Mouse (Mus musculus) kidney, postnatal 0 days (tissue): ENCODE data around the gene Kif17. TPM values are rescaled to one million over a fixed set of nuclear protein-coding genes. Genes with fewer than 3 reads are reported as not detected.
A peak's percentile ranks its signal among the peaks of the same experiment; 100 is the strongest.

Experiments used
- ATAC-seq: fragments of 200-750 bp; cut with Nextera tagmentation; replicated peaks from 2 replicates; pipeline ENCODE4 v1.8.0; 2017; ENCODE audit warnings: low read depth, moderate number of reproducible peaks, moderate TSS enrichment, moderate library complexity; ENCODE audit not compliant: low FRiP score
- DNase-seq: peaks from one replicate; pipeline ENCODE4 v3.0.0-alpha.2; 2016; ENCODE audit warnings: low spot score
- H3K27ac ChIP-seq: fragments of 300-500 bp; sonication (generic); 2 replicates; pipeline ENCODE4 v1.5.1; 2014; ENCODE audit warnings: mild to moderate bottlenecking
- H3K27me3 ChIP-seq: fragments of 300-500 bp; sonication (generic); 2 replicates; pipeline ENCODE4 v1.6.1; 2014; ENCODE audit warnings: low read length, mixed read lengths; ENCODE audit not compliant: insufficient read depth
- H3K36me3 ChIP-seq: fragments of 300-500 bp; sonication (generic); 2 replicates; pipeline ENCODE4 v1.6.1; 2014; ENCODE audit warnings: low read length, mixed read lengths; ENCODE audit not compliant: insufficient read depth
- H3K4me1 ChIP-seq: fragments of 300-500 bp; sonication (generic); replicated peaks from 2 replicates; pipeline ENCODE4 v1.6.1; 2014; ENCODE audit warnings: antibody characterized with exemption, low read length, mixed read lengths; ENCODE audit not compliant: insufficient read depth
- H3K4me2 ChIP-seq: fragments of 300-500 bp; sonication (generic); 2 replicates; pipeline ENCODE4 v1.6.1; 2014; ENCODE audit warnings: mild to moderate bottlenecking, low read length, moderate library complexity, mixed read lengths
- H3K4me3 ChIP-seq: fragments of 300-500 bp; sonication (generic); replicated peaks from 2 replicates; pipeline ENCODE4 v1.5.1; 2014; ENCODE audit warnings: low read depth, low read length
- H3K9ac ChIP-seq: fragments of 300-500 bp; sonication (generic); 2 replicates; pipeline ENCODE4 v1.6.1; 2014; ENCODE audit warnings: low read depth, low read length
- H3K9me3 ChIP-seq: fragments of 300-500 bp; sonication (generic); replicated peaks from 2 replicates; pipeline ENCODE4 v1.6.1; 2016; ENCODE audit warnings: low read length, inconsistent platforms, mixed read lengths
- CTCF ChIP-seq: IDR thresholded peaks from 2 replicates; pipeline ENCODE4 v1.5.1; 2016; ENCODE audit warnings: antibody characterized with exemption, low read depth, mild to moderate bottlenecking, moderate library complexity
- WGBS: fragments of 180-500 bp; shearing (Covaris S2); extraction: QIAGEN DNeasy Blood & Tissue Kit; methylation state at CpG from one replicate; pipeline ENCODE4 v1.1.7; 2014; 5-methylcytosine and 5-hydroxymethylcytosine counted together
- polyA plus RNA-seq: library from polyadenylated mRNA; unstranded; fragments of >200 nt; fragmentation: Nextera tagmentation; extraction: Ambion mirVana; gene quantifications from 2 replicates; pipeline ENCODE4 v1.2.1, GENCODE M21; 2015

The Kif17 gene
- polyA plus RNA-seq, 1 experiment from 2014 or later: 0.66 TPM

DNA sequence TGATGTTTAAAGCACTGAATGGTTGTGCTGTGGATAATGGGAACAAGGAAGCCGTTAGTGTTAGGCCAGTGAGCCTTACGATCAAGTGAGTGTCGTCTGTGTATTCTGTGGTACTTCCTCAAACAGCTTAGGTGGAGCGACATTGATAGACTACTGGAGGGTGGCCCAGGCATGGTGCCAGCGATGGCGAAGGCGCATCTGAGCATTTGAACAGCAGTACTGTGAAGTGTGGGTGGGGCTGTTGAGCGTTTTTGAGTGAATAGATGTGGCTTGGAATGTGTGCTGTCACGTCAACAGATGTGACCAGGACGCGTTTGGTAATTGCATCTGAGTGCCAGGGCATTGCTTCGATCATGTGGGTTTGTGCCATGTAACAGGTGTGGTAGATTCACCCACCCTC, 57.5 kb downstream of the Kif17 start:
- 91% methylated on average over 12 of the region's 12 CpGs for WGBS
- Histone ChIP-seq H3K4me2 (no peak overlapping the region), H3K36me3 (peaks cover 34% of the 10 kb centered on the region), H3K9ac (no peak overlapping the region), H3K4me1 (peaks cover 12% of the 10 kb centered on the region), H3K4me3 (no peak overlapping the region), H3K27me3 (no peaks in the 10 kb centered on the region), H3K9me3 (no peaks in the 10 kb centered on the region), H3K27ac (no peak overlapping the region)
- no peak for TF ChIP-seq CTCF
- ATAC-seq: no peak
- no peak for DNase-seq

- no peak for DNase-seq
Observed at GRCm38 (mm10) chr4:138310311-138310910, 60.2 kb downstream of the Kif17 start.

GRCm38 (mm10) chr4:138311595-138311994, 61.4 kb downstream of the Kif17 start:
- Histone ChIP-seq H3K9ac (no peak overlapping the region), H3K27ac (no peak overlapping the region), H3K4me3 (no peak overlapping the region), H3K27me3 (no peaks in the 10 kb centered on the region), H3K4me2 (no peak overlapping the region), H3K36me3 (peaks cover 56% of the 10 kb centered on the region), H3K4me1 (no peaks in the 10 kb centered on the region), H3K9me3 (no peaks in the 10 kb centered on the region)
- DNase-seq (peak; percentile 54), ATAC-seq (peak; percentile 65)
- TF ChIP-seq CTCF: peak; percentile 85
- 56% methylated on average over 8 of the region's 8 CpGs for WGBS

More at GRCm38 (mm10) chr4:138310311-138310910, 60.2 kb downstream of the Kif17 start:
- Histone ChIP-seq H3K9ac (no peak overlapping the region), H3K9me3 (no peaks in the 10 kb centered on the region), H3K27ac (no peak overlapping the region), H3K4me3 (no peak overlapping the region), H3K27me3 (no peaks in the 10 kb centered on the region), H3K4me2 (no peak overlapping the region), H3K36me3 (peaks cover 55% of the 10 kb centered on the region), H3K4me1 (peaks cover 5% of the 10 kb centered on the region; the same call in 1 of the 2 replicates)
- ATAC-seq: no peak
- 90% methylated on average over 19 of the region's 19 CpGs for WGBS
- no peak for TF ChIP-seq CTCF

- H3K4me1 ChIP-seq: no peaks in the 10 kb centered on the region
- no peak overlapping the region for H3K4me3 ChIP-seq
- DNase-seq (no peak), ATAC-seq (no peak)
- H3K9me3 ChIP-seq: no peaks in the 10 kb centered on the region
- no peaks in the 10 kb centered on the region for H3K27me3 ChIP-seq
- no peak overlapping the region for H3K9ac ChIP-seq
- peaks cover 55% of the 10 kb centered on the region for H3K36me3 ChIP-seq
- H3K4me2 ChIP-seq: no peak overlapping the region
- TF ChIP-seq CTCF: no peak
- 95% methylated on average over 3 of the region's 3 CpGs for WGBS
- no peak overlapping the region for H3K27ac ChIP-seq
Observed at GRCm38 (mm10) chr4:138312105-138312504, 61.9 kb downstream of the Kif17 start.

- no peaks in the 10 kb centered on the region for H3K4me1 ChIP-seq
- DNase-seq: no peak
- no peak overlapping the region for H3K27ac ChIP-seq
- WGBS: 86% methylated on average over 11 of the region's 11 CpGs
- peaks cover 59% of the 10 kb centered on the region for H3K36me3 ChIP-seq
- H3K4me3 ChIP-seq: no peak overlapping the region
- H3K9me3 ChIP-seq: no peaks in the 10 kb centered on the region
- no peak for TF ChIP-seq CTCF
- no peak overlapping the region for H3K4me2 ChIP-seq
- ATAC-seq: no peak
- no peaks in the 10 kb centered on the region for H3K27me3 ChIP-seq
- H3K9ac ChIP-seq: no peak overlapping the region
Observed at GRCm38 (mm10) chr4:138313021-138313420, 62.8 kb downstream of the Kif17 start.

- Histone ChIP-seq H3K9ac (no peak overlapping the region), H3K4me2 (no peak overlapping the region), H3K27me3 (no peaks in the 10 kb centered on the region), H3K4me3 (no peak overlapping the region), H3K9me3 (no peaks in the 10 kb centered on the region), H3K27ac (no peak overlapping the region), H3K4me1 (no peaks in the 10 kb centered on the region), H3K36me3 (peaks cover 59% of the 10 kb centered on the region)
- no peak for TF ChIP-seq CTCF
- ATAC-seq (no peak), DNase-seq (no peak)
- WGBS: 84% methylated on average over 4 of the region's 4 CpGs
Observed at GRCm38 (mm10) chr4:138313795-138314194, 63.6 kb downstream of the Kif17 start.

- H3K36me3 ChIP-seq: peaks cover 41% of the 10 kb centered on the region
- DNase-seq: no peak
- no peak overlapping the region for H3K27ac ChIP-seq
- 71% methylated on average over 9 of the region's 9 CpGs for WGBS
- no peak overlapping the region for H3K4me2 ChIP-seq
- no peak for ATAC-seq
- no peak overlapping the region for H3K9ac ChIP-seq
- no peaks in the 10 kb centered on the region for H3K9me3 ChIP-seq
- H3K27me3 ChIP-seq: no peaks in the 10 kb centered on the region
- H3K4me1 ChIP-seq: no peaks in the 10 kb centered on the region
- TF ChIP-seq CTCF: peak; percentile 60
- H3K4me3 ChIP-seq: no peak overlapping the region
Observed at GRCm38 (mm10) chr4:138315781-138316180, 65.5 kb downstream of the Kif17 start.
